Mouse (Mus musculus) forebrain, embryonic 13.5 days (tissue): ENCODE measurements around the gene Jarid2. TPM values are rescaled to one million over a fixed set of nuclear protein-coding genes. Genes with fewer than 3 reads are reported as not detected.

ENCODE experiments used
- ATAC-seq: fragments of 200-750 bp; cut with Nextera tagmentation; 2 replicates; pipeline ENCODE4 v1.8.0; 2017
- H3K27ac ChIP-seq: fragments of 300-500 bp; sonication (generic); 2 replicates; pipeline ENCODE4 v1.5.1; 2015; ENCODE audit warnings: inconsistent platforms, mild to moderate bottlenecking, moderate library complexity
- H3K27me3 ChIP-seq: fragments of 300-500 bp; sonication (generic); 2 replicates; pipeline ENCODE4 v1.6.1; 2015; ENCODE audit warnings: mild to moderate bottlenecking, inconsistent platforms
- H3K36me3 ChIP-seq: fragments of 300-500 bp; sonication (generic); 2 replicates; pipeline ENCODE4 v1.6.1; 2015; ENCODE audit warnings: mild to moderate bottlenecking, inconsistent platforms; ENCODE audit not compliant: poor library complexity, severe bottlenecking
- H3K4me1 ChIP-seq: fragments of 300-500 bp; sonication (generic); 2 replicates; pipeline ENCODE4 v1.6.1; 2015; ENCODE audit warnings: inconsistent platforms
- H3K4me2 ChIP-seq: fragments of 300-500 bp; sonication (generic); 2 replicates; pipeline ENCODE4 v1.6.1; 2015; ENCODE audit warnings: inconsistent platforms, mild to moderate bottlenecking, moderate library complexity
- H3K4me3 ChIP-seq: fragments of 300-500 bp; sonication (generic); 2 replicates; pipeline ENCODE4 v1.5.1; 2015; ENCODE audit warnings: mild to moderate bottlenecking, inconsistent platforms
- H3K9ac ChIP-seq: fragments of 300-500 bp; sonication (generic); 2 replicates; pipeline ENCODE4 v1.6.1; 2015; ENCODE audit warnings: mild to moderate bottlenecking, inconsistent platforms
- H3K9me3 ChIP-seq: fragments of 300-500 bp; sonication (generic); replicated peaks from 2 replicates; pipeline ENCODE4 v1.6.1; 2016; ENCODE audit warnings: inconsistent platforms
- WGBS: fragments of 180-500 bp; shearing (Covaris S2); methylation state at CpG from one replicate; pipeline ENCODE4 v1.1.7; 2015; 5-methylcytosine and 5-hydroxymethylcytosine counted together
- polyA plus RNA-seq: library from polyadenylated mRNA; unstranded; fragments of >200 nt; fragmentation: Nextera tagmentation; extraction: Ambion mirVana; gene quantifications from 2 replicates; pipeline ENCODE4 v1.2.1, GENCODE M21; 2015

The Jarid2 gene
- polyA plus RNA-seq, 1 experiment from 2014 or later, result 36.7 TPM

DNA sequence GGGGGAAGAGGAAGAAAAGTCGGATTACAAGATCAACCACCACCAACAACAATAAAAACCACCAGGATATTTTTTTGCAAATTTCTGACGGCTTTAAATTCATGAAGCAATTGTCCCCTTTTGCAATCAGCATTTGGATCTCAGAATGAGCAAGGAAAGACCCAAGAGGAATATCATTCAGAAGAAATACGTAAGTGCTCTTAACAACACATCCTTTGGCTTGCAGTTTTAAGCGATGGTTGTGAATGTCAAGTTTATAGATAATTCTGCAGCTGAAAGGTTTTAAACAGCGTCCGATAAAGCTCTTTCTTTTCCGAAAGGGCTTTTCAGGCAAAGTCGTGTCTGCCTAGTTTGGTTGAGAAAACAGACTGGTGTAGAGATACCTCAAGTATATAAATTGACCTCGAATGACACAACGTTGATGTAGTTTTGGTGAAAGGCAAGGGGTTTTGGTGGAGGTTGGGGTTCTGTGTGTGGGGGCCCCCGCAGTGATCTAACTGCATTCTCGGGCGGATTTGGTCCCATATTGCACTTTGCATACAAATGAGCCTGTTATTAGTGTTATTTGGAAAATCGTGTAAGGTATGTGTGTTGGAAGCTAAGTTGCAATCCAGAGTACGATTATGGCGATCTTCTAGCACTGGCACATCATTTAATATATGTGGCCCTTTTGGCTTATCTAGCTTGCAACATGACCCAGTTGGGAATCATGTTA, 2.6 kb downstream of the Jarid2 start:
- no peak for ATAC-seq
- peak overlapping the region; percentile 81 for H3K9ac ChIP-seq
- WGBS, result under 1% methylated on average over 16 of the region's 16 CpGs
- no peaks in the 10 kb centered on the region for H3K36me3 ChIP-seq
- peak overlapping the region; percentile 89 for H3K4me2 ChIP-seq
- no peaks in the 10 kb centered on the region for H3K9me3 ChIP-seq
- peak overlapping the region; percentile 32; the same call in 1 of the 2 replicates for H3K27ac ChIP-seq
- peaks cover 32% of the 10 kb centered on the region for H3K4me1 ChIP-seq
- peak overlapping the region; percentile 74 for H3K4me3 ChIP-seq
- H3K27me3 ChIP-seq, result no peaks in the 10 kb centered on the region

DNA sequence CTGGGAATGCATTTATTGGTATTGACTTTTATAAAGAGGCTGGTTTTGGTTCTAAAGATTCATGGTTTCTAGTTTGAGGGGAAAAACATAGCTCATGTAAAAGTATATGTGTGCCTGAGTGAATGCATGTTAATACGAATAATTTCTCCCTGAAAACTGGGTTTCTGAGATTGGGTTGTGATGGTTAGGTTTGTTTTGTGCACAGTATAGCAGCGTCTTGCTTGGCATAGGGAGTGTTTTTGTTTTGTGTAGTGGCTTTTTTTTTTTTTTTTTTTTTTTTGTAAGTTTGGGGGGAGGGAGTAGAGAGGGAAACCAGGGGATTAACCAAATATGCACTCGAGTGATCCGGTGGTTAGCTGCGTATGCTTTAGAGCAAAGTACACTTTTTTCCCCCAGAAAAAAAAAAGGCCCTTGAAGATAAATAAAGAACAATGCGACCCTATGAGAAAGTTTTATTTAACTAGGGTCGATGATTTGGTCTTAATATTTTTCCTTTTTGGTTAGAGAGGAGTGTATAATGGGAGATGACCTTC, 3.2 kb downstream of the Jarid2 start:
- Histone ChIP-seq H3K4me1 (peaks cover 38% of the 10 kb centered on the region), H3K9me3 (no peaks in the 10 kb centered on the region), H3K36me3 (no peaks in the 10 kb centered on the region), H3K9ac (peak overlapping the region; percentile 81), H3K4me2 (peak overlapping the region; percentile 89), H3K4me3 (peak overlapping the region; percentile 74), H3K27ac (no peak overlapping the region), H3K27me3 (no peaks in the 10 kb centered on the region)
- under 1% methylated on average over 7 of the region's 7 CpGs for WGBS
- ATAC-seq, result no peak

DNA sequence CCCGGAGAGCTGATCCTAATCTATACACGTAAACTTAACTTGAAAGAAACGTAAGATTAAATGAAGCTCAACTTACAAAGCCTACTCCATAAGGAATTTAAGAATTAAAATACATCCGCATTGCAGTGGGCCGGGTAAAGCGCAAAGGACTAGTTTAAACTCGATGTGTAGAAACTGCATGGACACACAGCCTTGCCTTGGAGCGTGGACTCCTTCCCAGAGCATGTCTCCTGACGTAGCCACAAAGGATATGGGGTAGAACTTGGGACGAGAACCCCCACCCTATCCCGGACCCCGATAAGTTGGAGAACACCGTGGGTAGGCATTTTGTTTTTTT, 3.7 kb downstream of the Jarid2 start:
- peak overlapping the region; percentile 81 for H3K9ac ChIP-seq
- peak overlapping the region; percentile 89 for H3K4me2 ChIP-seq
- H3K4me1 ChIP-seq, result peaks cover 40% of the 10 kb centered on the region
- no peaks in the 10 kb centered on the region for H3K9me3 ChIP-seq
- H3K27me3 ChIP-seq, result no peaks in the 10 kb centered on the region
- no peaks in the 10 kb centered on the region for H3K36me3 ChIP-seq
- H3K4me3 ChIP-seq, result peak overlapping the region; percentile 74
- ATAC-seq, result no peak
- WGBS, result 0% methylated on average over 13 of the region's 13 CpGs
- H3K27ac ChIP-seq, result 0 out of 2 replicates have a peak overlapping the region, but pooled peaks have one; percentile 48

DNA sequence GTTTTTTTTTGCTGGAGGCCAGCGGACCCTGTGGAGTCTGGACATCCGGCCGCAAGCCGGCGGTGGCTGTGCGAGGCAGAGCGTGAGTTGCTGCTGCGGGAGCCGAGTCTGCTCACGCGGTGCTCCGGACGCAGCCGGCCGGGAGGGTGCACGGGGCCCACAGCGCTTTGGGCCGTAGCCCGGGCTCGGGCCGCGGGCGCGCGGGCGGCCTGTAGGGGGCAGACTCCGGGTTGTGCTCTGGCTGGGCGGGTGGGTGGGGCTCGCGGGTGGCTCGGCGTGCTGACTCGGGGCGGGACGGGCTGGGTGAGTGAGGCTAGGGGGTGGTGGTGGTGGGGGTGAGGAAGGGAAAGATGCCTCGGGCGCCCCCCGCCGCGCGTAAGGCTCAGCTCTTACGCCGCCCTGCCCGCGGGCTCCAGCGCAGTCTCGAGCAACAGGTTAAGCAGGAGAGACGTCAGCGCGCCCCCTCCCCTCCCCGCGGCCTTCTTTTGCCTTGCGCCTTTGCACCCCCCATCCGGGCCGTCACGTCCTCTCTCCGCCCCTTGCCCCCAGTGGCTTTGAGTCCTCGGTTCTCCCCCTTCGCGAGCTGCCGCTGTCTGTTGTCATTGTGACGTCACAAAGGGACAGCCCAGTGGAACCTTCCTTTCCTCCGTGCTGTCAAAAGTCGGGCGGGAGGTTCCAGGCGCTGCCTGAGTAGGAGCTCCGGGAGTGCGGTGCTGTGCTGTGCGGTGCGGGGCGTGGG, 4.3 kb downstream of the Jarid2 start:
- no peaks in the 10 kb centered on the region for H3K9me3 ChIP-seq
- H3K4me3 ChIP-seq, result peak overlapping the region; percentile 74
- WGBS, result under 1% methylated on average over 62 of the region's 71 CpGs
- no peaks in the 10 kb centered on the region for H3K27me3 ChIP-seq
- ATAC-seq, result peak; percentile 14; the same call in 1 of the 2 replicates
- H3K4me2 ChIP-seq, result peak overlapping the region; percentile 89
- peak overlapping the region; percentile 48 for H3K27ac ChIP-seq
- H3K9ac ChIP-seq, result peak overlapping the region; percentile 81
- no peaks in the 10 kb centered on the region for H3K36me3 ChIP-seq
- peaks cover 35% of the 10 kb centered on the region for H3K4me1 ChIP-seq

DNA sequence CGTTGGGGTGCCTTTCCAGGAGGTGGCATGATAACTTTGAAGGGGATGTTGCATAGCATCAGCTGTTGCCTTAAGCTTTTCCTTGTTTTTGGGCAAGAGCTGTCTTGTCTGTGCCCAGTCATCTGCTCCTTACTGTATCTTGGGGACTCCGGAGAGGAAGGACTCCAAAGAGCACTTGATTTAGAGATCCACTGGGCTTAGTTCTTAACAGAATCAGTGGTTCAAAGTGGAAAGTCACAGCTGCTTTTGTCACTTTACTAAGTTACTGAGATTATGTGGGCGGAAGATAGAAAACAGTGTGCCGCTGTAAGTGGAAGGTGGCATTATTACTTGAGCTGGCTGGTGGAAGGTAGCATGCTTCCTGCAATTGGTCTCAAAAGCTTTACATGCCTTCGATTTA, 5.2 kb downstream of the Jarid2 start:
- ATAC-seq, result no peak
- no peaks in the 10 kb centered on the region for H3K9me3 ChIP-seq
- H3K4me1 ChIP-seq, result peaks cover 29% of the 10 kb centered on the region
- peak overlapping the region; percentile 81; the same call in 1 of the 2 replicates for H3K9ac ChIP-seq
- peak overlapping the region; percentile 74 for H3K4me3 ChIP-seq
- peak overlapping the region; percentile 89 for H3K4me2 ChIP-seq
- no peaks in the 10 kb centered on the region for H3K27me3 ChIP-seq
- 69% methylated on average over 5 of the region's 5 CpGs for WGBS
- H3K36me3 ChIP-seq, result no peaks in the 10 kb centered on the region
- H3K27ac ChIP-seq, result no peak overlapping the region

DNA sequence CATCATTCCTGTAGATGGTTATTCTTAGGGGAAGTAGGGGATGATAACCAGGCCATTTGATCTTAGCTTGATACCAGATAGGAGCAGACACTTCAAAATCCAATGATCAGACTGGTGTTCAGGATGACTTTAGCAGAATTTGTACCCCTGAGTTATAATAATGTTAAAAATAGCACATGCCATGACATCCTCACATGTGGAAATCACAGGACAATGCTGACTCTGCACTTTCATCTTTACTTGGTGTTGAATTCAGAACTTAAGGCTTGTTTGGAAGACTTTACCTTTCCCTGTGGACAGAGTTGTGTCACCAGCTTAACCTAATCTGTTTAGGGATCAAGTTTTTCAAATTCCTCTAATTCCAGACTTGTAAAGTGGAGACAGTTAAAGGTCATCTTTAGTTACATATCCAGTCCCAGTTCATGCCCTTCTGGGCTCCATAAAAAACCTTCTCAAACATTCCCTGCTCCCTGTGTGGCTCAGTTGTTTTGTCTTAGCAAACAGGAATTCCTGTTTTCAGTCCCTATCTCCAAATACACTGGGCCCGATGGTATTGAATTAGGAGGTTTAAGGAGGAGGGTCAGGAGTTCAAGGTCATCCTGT, 5.9 kb downstream of the Jarid2 start:
- Histone ChIP-seq H3K4me2 (peak overlapping the region; percentile 89; the same call in 1 of the 2 replicates), H3K9ac (no peak overlapping the region), H3K27ac (no peak overlapping the region), H3K4me3 (no peak overlapping the region), H3K36me3 (no peaks in the 10 kb centered on the region), H3K27me3 (no peaks in the 10 kb centered on the region), H3K9me3 (no peaks in the 10 kb centered on the region), H3K4me1 (peaks cover 26% of the 10 kb centered on the region)
- 66% methylated on average over 1 of the region's 1 CpGs for WGBS
- ATAC-seq, result no peak

DNA sequence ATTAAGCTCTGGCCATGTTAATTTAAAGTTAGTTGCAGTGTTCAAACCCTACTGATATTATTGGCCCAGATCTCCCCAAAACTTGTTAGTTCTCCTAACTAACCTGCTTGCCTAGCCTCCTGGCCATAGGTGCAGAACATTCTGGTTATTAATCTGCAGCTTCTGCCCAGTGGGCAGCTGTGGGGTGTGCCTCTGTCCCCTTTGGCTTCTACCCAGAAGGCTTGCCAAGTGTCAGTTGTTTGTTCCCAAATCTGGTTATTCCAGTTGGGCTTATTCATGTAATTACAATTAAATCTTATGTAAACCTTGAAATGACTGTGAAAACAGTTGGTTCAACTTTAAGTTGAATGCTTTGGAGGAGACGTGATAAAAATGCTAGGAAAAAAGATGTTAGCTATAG, 8.0 kb downstream of the Jarid2 start:
- Histone ChIP-seq H3K4me3 (no peak overlapping the region), H3K4me2 (no peak overlapping the region), H3K9me3 (no peaks in the 10 kb centered on the region), H3K4me1 (peaks cover 29% of the 10 kb centered on the region), H3K9ac (no peak overlapping the region), H3K27ac (no peak overlapping the region), H3K27me3 (no peaks in the 10 kb centered on the region), H3K36me3 (no peaks in the 10 kb centered on the region)
- ATAC-seq, result no peak
- 63% methylated on average over 1 of the region's 1 CpGs for WGBS

DNA sequence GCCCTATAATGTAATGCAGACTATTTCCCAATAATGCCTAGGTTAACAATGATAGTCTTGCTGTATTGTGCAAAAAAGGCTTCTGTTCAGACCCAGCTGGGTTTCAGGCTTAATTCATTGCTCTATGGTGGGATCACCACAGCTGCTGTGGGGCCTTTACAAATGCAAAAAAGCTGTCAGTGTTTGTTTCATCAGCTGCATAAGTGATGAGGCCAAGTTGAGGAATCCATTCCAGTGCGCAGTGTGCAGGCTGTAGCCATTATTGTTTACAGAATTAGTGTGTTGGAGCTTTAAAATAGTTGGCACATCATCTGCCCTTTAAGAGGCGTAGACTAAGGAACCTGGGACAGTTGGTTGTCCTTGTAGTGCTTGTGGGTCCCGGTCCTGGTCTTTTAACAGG, 22.5 kb downstream of the Jarid2 start:
- Histone ChIP-seq H3K9ac (no peak overlapping the region), H3K36me3 (no peaks in the 10 kb centered on the region), H3K9me3 (no peaks in the 10 kb centered on the region), H3K4me1 (peaks cover 87% of the 10 kb centered on the region), H3K4me3 (no peak overlapping the region), H3K4me2 (peak overlapping the region; percentile 12; the same call in 1 of the 2 replicates), H3K27ac (peak overlapping the region; percentile 64), H3K27me3 (no peaks in the 10 kb centered on the region)
- ATAC-seq, result peak; percentile 94
- 9% methylated on average over 3 of the region's 3 CpGs for WGBS

DNA sequence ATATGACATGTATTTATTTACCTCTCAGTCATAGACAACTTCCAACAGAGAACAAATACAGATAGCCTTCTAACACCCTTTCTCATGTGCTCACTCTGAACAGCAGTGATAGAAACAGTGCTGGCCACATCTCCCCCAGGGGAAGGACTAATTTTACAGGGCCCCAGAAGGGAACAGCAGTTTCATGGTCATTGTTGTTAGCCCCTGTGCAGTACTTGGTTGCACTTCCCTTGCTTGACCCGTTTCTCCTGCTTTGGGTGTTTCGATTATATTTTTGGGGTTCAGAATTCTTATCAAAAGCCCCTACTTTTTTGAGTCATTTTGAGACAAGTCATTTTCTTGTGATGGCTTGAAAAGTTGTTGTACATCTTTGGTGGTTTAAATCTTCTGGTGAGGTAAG, 23.9 kb downstream of the Jarid2 start:
- no peaks in the 10 kb centered on the region for H3K27me3 ChIP-seq
- no peaks in the 10 kb centered on the region for H3K9me3 ChIP-seq
- no peak overlapping the region for H3K4me2 ChIP-seq
- H3K4me3 ChIP-seq, result no peak overlapping the region
- H3K4me1 ChIP-seq, result peaks cover 73% of the 10 kb centered on the region
- ATAC-seq, result no peak
- no peak overlapping the region for H3K9ac ChIP-seq
- H3K27ac ChIP-seq, result no peak overlapping the region
- WGBS, result 85% methylated on average over 2 of the region's 2 CpGs
- H3K36me3 ChIP-seq, result no peaks in the 10 kb centered on the region

DNA sequence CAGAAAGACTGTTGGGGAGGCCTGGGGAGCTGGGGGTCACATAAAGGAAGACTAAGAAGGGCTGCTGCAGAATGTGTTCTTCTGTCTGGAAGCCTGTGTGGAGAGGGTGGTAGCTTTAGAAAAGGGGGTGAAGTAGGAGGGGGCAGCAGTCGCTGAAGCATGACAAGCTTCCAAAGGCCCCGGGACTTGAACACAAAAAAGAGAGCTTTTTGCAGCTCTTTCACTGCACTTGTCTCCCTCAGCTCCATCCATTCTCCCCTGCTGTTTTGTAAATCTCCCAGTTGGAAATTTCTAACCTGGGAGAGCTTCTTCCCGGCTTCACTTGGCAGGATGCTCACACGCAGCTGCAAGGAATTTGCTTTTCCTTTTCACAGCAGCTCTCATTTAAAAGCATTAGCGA, 26.2 kb downstream of the Jarid2 start:
- H3K9ac ChIP-seq, result no peak overlapping the region
- no peak for ATAC-seq
- no peak overlapping the region for H3K4me3 ChIP-seq
- 2% methylated on average over 5 of the region's 5 CpGs for WGBS
- no peaks in the 10 kb centered on the region for H3K27me3 ChIP-seq
- peak overlapping the region; percentile 31 for H3K27ac ChIP-seq
- no peaks in the 10 kb centered on the region for H3K36me3 ChIP-seq
- H3K4me2 ChIP-seq, result peak overlapping the region; percentile 27
- H3K4me1 ChIP-seq, result peaks cover 52% of the 10 kb centered on the region
- H3K9me3 ChIP-seq, result no peaks in the 10 kb centered on the region

DNA sequence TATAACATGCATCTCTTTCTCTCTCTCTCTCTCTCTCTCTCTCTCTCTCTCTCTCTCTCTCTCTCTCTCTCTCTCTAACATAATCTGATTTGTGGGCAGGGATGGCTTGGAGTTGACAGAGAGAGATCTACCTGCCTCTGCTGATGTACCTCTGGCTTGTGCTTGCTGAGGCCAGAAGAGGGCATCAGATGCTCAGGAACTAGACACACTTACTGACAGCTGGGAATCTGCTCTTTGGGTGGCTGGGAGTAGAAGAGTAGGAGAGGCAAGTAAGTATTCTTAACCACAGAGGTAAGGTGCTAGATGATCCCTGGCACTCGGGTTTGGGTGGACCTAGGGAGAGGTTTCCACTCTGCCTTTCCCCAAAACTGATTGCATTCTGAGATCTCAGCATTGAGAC, 29.5 kb downstream of the Jarid2 start:
- Histone ChIP-seq H3K9me3 (no peaks in the 10 kb centered on the region), H3K36me3 (no peaks in the 10 kb centered on the region), H3K27ac (no peak overlapping the region), H3K4me3 (no peak overlapping the region), H3K27me3 (no peaks in the 10 kb centered on the region), H3K4me1 (peaks cover 31% of the 10 kb centered on the region), H3K4me2 (no peak overlapping the region), H3K9ac (no peak overlapping the region)
- ATAC-seq, result no peak
- WGBS, result 71% methylated on average over 1 of the region's 1 CpGs

DNA sequence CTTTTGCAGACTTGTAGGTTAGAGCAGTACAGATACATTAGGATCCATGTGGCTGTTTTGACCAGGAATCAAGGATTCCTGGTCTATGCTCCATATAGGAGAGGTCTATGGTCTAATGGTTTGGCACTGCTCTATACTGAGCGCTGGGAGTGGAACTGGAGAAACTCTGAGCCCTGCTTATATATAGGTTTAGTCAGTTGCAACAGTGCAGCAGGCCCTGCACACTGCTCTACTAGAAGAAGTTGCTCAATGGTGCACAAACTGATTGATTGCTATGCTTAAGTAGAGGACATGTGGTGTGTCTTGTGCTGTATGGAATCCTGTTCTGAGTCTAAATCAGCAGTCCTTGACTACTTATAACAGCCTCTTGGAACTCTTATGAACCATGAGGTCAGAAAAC, 31.5 kb downstream of the Jarid2 start:
- no peak for ATAC-seq

More for the DNA sequence above, 31.5 kb downstream of the Jarid2 start:
- Histone ChIP-seq H3K9me3 (no peaks in the 10 kb centered on the region), H3K4me3 (no peak overlapping the region), H3K9ac (no peak overlapping the region), H3K4me2 (no peak overlapping the region), H3K27ac (no peak overlapping the region), H3K4me1 (peaks cover 14% of the 10 kb centered on the region), H3K36me3 (no peaks in the 10 kb centered on the region), H3K27me3 (no peaks in the 10 kb centered on the region)
- 95% methylated on average over 1 of the region's 1 CpGs for WGBS
